Mouse (Mus musculus) intestine, postnatal 0 days (tissue): ENCODE measurements around the gene Phgr1. TPM values are rescaled to one million over a fixed set of nuclear protein-coding genes. Genes with fewer than 3 reads are reported as not detected.

Experiments
- ATAC-seq: fragments of 200-750 bp; cut with Nextera tagmentation; 2 replicates; pipeline ENCODE4 v1.8.0; 2017; ENCODE audit warnings: mild to moderate bottlenecking, moderate TSS enrichment, moderate library complexity
- H3K27ac ChIP-seq: fragments of 300-500 bp; sonication (generic); 2 replicates; pipeline ENCODE4 v1.5.1; 2014; ENCODE audit warnings: mild to moderate bottlenecking, low read depth, low read length, moderate library complexity
- H3K27me3 ChIP-seq: fragments of 300-500 bp; sonication (generic); replicated peaks from 2 replicates; pipeline ENCODE4 v1.6.1; 2014; ENCODE audit warnings: low read length, mixed read lengths; ENCODE audit not compliant: control insufficient read depth, insufficient read depth
- H3K36me3 ChIP-seq: fragments of 300-500 bp; sonication (generic); 2 replicates; pipeline ENCODE4 v1.6.1; 2014; ENCODE audit warnings: mild to moderate bottlenecking, moderate library complexity; ENCODE audit not compliant: control insufficient read depth, insufficient read depth
- H3K4me1 ChIP-seq: fragments of 300-500 bp; sonication (generic); replicated peaks from 2 replicates; pipeline ENCODE4 v1.6.1; 2014; ENCODE audit warnings: antibody characterized with exemption, low read length, mixed read lengths; ENCODE audit not compliant: control insufficient read depth, insufficient read depth
- H3K4me2 ChIP-seq: fragments of 300-500 bp; sonication (generic); replicated peaks from 2 replicates; pipeline ENCODE4 v1.6.1; 2014; ENCODE audit warnings: low read depth, mild to moderate bottlenecking, moderate library complexity
- H3K4me3 ChIP-seq: fragments of 300-500 bp; sonication (generic); 2 replicates; pipeline ENCODE4 v1.5.1; 2014; ENCODE audit warnings: low read depth, low read length
- H3K9ac ChIP-seq: fragments of 300-500 bp; sonication (generic); 2 replicates; pipeline ENCODE4 v1.6.1; 2014; ENCODE audit warnings: mild to moderate bottlenecking, low read depth, low read length
- H3K9me3 ChIP-seq: fragments of 300-500 bp; sonication (generic); 2 replicates; pipeline ENCODE4 v1.6.1; 2016; ENCODE audit warnings: mixed run types; ENCODE audit not compliant: control insufficient read depth
- CTCF ChIP-seq: sonication (generic); IDR thresholded peaks from 2 replicates; pipeline ENCODE4 v1.5.1; 2016; ENCODE audit warnings: low read depth, mild to moderate bottlenecking, control low read depth, antibody characterized with exemption, moderate library complexity
- WGBS: fragments of 180-500 bp; shearing (Covaris S2); extraction: QIAGEN DNeasy Blood & Tissue Kit; methylation state at CpG from one replicate; pipeline ENCODE4 v1.1.7; 2014; 5-methylcytosine and 5-hydroxymethylcytosine counted together
- polyA plus RNA-seq: library from polyadenylated mRNA; unstranded; fragments of >200 nt; fragmentation: Nextera tagmentation; extraction: Ambion mirVana; gene quantifications from 2 replicates; pipeline ENCODE4 v1.2.1, GENCODE M21; 2015

The Phgr1 gene
- polyA plus RNA-seq, 1 experiment from 2014 or later: 88.7 TPM

DNA sequence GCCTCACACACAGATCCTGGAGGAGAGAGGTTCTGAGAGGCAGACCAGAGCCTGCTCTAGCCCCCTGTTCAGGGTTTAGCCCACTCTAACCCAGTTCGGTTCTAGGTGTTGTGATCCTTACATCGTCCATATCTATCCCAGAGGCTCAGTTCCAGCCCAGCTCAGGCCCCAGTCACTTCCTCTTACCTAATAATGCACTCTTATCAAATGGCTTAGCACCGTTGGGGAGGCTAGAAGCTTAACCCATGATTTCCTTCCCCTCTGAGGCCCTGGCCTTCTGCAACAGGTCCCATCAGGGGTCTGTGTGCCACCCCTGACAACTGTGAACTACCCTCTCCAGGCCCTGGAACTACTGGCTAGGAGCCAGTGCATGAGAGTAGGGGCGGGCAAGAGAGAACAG lies 43.4 kb upstream of the Phgr1 start:
- no peak overlapping the region; the same call in 1 of the 2 replicates for H3K4me2 ChIP-seq
- H3K27ac ChIP-seq: peak overlapping the region; percentile 28; the same call in 1 of the 2 replicates
- TF ChIP-seq CTCF: no peak
- no peaks in the 10 kb centered on the region for H3K9me3 ChIP-seq
- no peak overlapping the region for H3K4me3 ChIP-seq
- no peak for ATAC-seq
- H3K4me1 ChIP-seq: no peaks in the 10 kb centered on the region
- H3K27me3 ChIP-seq: peaks cover 4% of the 10 kb centered on the region; the same call in 1 of the 2 replicates
- H3K36me3 ChIP-seq: no peaks in the 10 kb centered on the region
- H3K9ac ChIP-seq: no peak overlapping the region
- 50% methylated on average over 4 of the region's 4 CpGs for WGBS

DNA sequence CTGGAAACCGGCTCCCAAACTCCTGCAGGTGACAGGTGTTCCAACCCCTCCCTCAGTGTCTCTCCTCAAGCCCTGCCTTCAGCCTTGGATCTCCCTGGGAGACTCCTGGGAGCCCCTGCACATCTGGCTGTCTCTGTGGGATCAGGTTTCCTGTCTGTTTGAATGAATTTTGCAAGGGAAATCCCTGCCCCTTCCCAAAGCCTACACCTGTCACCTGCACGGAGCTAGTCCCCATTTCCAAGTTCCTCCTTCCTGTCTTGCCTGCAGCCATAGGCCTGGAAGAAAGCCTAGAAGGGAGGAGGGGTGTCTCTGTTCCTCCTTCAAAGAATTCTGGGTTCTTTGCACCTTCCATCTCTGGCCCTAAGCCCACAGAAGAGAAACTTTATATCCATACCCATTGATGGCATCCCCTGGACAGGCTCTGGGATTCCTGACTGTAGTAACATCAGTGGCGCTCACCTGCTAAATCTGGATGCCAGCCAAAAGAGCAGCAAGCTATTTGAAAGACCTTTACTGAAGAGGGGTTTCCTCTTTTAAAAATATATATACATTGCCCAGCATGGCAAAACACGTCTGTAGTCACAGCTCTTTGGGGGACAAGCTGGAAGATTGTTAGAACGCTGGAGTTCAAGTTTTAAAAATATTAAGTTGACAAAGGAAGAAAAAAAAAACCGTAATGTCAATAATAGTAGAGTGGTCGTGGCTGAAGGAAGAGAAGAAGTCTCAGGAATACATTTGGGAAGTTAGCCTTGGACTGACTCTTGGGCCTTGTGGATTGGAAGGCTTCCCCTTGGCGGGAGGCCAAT lies 42.5 kb upstream of the Phgr1 start:
- TF ChIP-seq CTCF: no peak
- H3K4me3 ChIP-seq: no peak overlapping the region
- H3K9me3 ChIP-seq: no peaks in the 10 kb centered on the region
- no peak overlapping the region for H3K27ac ChIP-seq
- 0 out of 2 replicates have a peak, but pooled peaks cover 2% of the 10 kb centered on the region for H3K27me3 ChIP-seq
- H3K9ac ChIP-seq: no peak overlapping the region
- 30% methylated on average over 8 of the region's 8 CpGs for WGBS
- H3K4me2 ChIP-seq: no peak overlapping the region
- H3K36me3 ChIP-seq: no peaks in the 10 kb centered on the region
- ATAC-seq: no peak
- no peaks in the 10 kb centered on the region for H3K4me1 ChIP-seq

DNA sequence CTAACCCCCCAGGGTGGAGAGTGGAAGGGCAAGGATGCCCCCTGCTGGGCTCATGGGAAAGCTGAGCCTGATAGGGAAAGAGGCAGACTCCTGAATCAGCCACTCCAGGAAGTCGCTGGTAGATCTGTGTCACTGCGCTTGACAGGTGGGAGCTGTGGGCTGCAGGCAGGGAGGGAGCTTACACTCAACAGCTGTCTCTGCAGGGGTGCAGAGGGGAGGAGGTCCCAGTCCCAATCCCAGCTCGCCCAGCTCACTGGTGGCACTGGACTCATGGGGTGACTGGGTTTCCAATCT lies 42.0 kb upstream of the Phgr1 start:
- Histone ChIP-seq H3K4me2 (no peak overlapping the region), H3K36me3 (no peaks in the 10 kb centered on the region), H3K4me3 (no peak overlapping the region), H3K27ac (no peak overlapping the region), H3K4me1 (no peaks in the 10 kb centered on the region), H3K9me3 (no peaks in the 10 kb centered on the region), H3K9ac (no peak overlapping the region), H3K27me3 (no peaks in the 10 kb centered on the region)
- WGBS: 5% methylated on average over 3 of the region's 3 CpGs
- ATAC-seq: no peak
- peak; percentile 90 for TF ChIP-seq CTCF

DNA sequence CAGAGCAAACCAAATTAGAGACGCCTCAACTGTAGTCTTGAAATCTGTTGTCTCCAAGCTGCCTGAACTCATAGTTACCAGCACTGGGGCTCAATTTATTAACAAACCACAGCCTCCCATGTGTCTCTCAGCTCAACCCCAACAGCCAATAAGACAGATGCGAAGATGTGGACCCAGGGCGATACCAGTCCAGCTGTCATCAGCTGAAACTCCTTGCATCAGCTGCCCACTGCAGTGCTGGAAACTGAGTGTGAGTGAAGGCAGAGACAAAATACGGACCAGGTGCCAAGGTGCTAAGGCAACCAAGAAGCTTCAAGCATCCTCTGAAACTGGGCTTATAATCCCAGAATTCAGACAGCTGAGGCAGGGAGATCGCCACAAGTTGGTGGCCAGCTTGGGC lies 40.6 kb upstream of the Phgr1 start:
- H3K27ac ChIP-seq: no peak overlapping the region
- H3K4me1 ChIP-seq: no peaks in the 10 kb centered on the region
- no peaks in the 10 kb centered on the region for H3K9me3 ChIP-seq
- no peaks in the 10 kb centered on the region for H3K36me3 ChIP-seq
- H3K27me3 ChIP-seq: no peaks in the 10 kb centered on the region; the same call in 1 of the 2 replicates
- H3K9ac ChIP-seq: no peak overlapping the region
- H3K4me2 ChIP-seq: no peak overlapping the region
- TF ChIP-seq CTCF: no peak
- H3K4me3 ChIP-seq: no peak overlapping the region
- 78% methylated on average over 5 of the region's 5 CpGs for WGBS
- ATAC-seq: no peak

DNA sequence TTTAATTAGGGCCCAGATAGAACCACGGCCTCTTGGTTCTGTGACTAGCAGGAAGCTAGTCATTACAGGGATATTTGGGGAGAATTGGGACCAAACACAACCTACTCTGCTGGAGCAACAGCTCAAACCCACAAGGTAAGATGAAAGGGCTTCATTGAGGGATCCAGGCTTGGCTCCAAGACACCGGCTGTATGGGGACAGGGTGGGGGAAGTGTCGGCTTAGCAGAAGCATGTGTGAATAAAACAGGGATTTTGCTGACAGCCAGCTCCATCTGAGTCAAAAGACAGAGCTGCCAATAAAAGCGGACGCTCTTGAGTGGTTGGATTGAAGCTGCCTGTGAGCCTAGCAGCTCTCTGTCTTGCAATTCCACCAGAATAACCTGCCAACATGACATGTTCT lies 39.2 kb upstream of the Phgr1 start:
- Histone ChIP-seq H3K4me1 (no peaks in the 10 kb centered on the region), H3K27ac (no peak overlapping the region), H3K27me3 (no peaks in the 10 kb centered on the region; the same call in 1 of the 2 replicates), H3K9me3 (no peaks in the 10 kb centered on the region), H3K36me3 (no peaks in the 10 kb centered on the region), H3K4me3 (no peak overlapping the region), H3K9ac (no peak overlapping the region), H3K4me2 (no peak overlapping the region)
- 58% methylated on average over 5 of the region's 5 CpGs for WGBS
- no peak for ATAC-seq
- no peak for TF ChIP-seq CTCF

DNA sequence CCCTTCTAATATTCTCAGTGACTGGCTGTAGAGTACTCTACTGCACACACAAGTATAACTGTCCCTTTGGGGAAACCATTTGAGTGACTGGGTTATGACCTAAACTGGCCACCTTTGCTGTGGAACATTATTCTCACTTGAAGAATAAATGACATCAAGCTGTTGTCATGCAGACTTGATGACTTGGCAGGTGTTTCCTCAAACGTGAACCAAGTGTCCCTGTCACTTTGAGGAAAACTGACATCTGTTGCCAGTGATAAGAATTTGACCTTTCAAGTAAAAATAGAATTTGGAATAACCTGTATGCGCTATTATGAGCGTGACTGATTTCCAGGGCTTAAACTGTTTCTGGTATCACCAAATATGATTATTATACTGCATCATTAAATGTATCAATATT lies 32.2 kb upstream of the Phgr1 start:
- Histone ChIP-seq H3K4me3 (no peak overlapping the region), H3K27ac (no peak overlapping the region), H3K4me2 (no peak overlapping the region), H3K9ac (no peak overlapping the region), H3K36me3 (no peaks in the 10 kb centered on the region), H3K27me3 (peaks cover 6% of the 10 kb centered on the region; the same call in 1 of the 2 replicates), H3K4me1 (no peaks in the 10 kb centered on the region), H3K9me3 (no peaks in the 10 kb centered on the region)
- 58% methylated on average over 3 of the region's 3 CpGs for WGBS
- no peak for TF ChIP-seq CTCF
- ATAC-seq: no peak
